Mouse (Mus musculus) lung, postnatal 0 days (tissue): ENCODE data around the gene Taf15.

ENCODE experiments used
- CTCF ChIP-seq: IDR thresholded peaks from 2 replicates; pipeline ENCODE4 v1.5.1; 2016; ENCODE audit warnings: antibody characterized with exemption, mild to moderate bottlenecking
- EP300 ChIP-seq: IDR thresholded peaks from 2 replicates; pipeline ENCODE4 v1.6.1; 2016; ENCODE audit warnings: antibody characterized with exemption, mild to moderate bottlenecking, control low read depth

- TF ChIP-seq CTCF (no peak), EP300 (no peak)
Measured at GRCm38 (mm10) chr11:83544214-83544613, 71.3 kb downstream of the Taf15 start.
